Mouse (Mus musculus) CH12.LX (cell line): ENCODE results near the gene Ctla4. TPM values are rescaled to one million over a fixed set of nuclear protein-coding genes. Genes with fewer than 3 reads are reported as not detected.

Source experiments
- DNase-seq: peaks from one replicate; pipeline ENCODE4 v3.0.0-alpha.2; 2013; ENCODE audit errors: extremely low read depth
- H3K27ac ChIP-seq: 2 replicates; pipeline ENCODE4 v1.5.1; 2012; ENCODE audit warnings: low read depth, mild to moderate bottlenecking, control low read depth, moderate library complexity; ENCODE audit not compliant: insufficient read depth
- H3K27me3 ChIP-seq: replicated peaks from 2 replicates; pipeline ENCODE3; 2012; ENCODE audit warnings: inconsistent platforms
- H3K36me3 ChIP-seq, 2 experiments: replicated peaks in 1 of 2; 2 replicates each; pipeline versions ENCODE3 to v1.6.1; 2012; ENCODE audit warnings: inconsistent platforms in 1 of 2, low read length in 1 of 2, mild to moderate bottlenecking in 1 of 2, mixed read lengths in 1 of 2, moderate library complexity in 1 of 2; ENCODE audit not compliant: control insufficient read depth in 1 of 2, insufficient read depth in 1 of 2
- H3K4me1 ChIP-seq, 2 experiments: 2 replicates each; pipeline ENCODE4 v1.6.1; 2012; ENCODE audit warnings: inconsistent platforms in 1 of 2, moderate library complexity in 1 of 2; ENCODE audit not compliant: insufficient read depth in 2 of 2, control insufficient read depth in 1 of 2
- H3K4me2 ChIP-seq: 2 replicates; pipeline ENCODE4 v1.6.1; 2012; ENCODE audit warnings: low read depth, mild to moderate bottlenecking, control low read depth; ENCODE audit not compliant: poor library complexity, insufficient read depth, severe bottlenecking
- H3K4me3 ChIP-seq, 3 experiments: fragments of 150-350 bp in 1 of 3; sonication (generic) in 1 of 3; replicated peaks in 1 of 3; 2 replicates each; pipeline versions ENCODE3 to v1.5.1; 2011 to 2012; ENCODE audit warnings: low read depth in 2 of 3, low read length in 2 of 3, mild to moderate bottlenecking in 2 of 3, moderate library complexity in 2 of 3, control low read depth in 1 of 3, improper control_type of control experiment in 1 of 3, inconsistent platforms in 1 of 3, mixed read lengths in 1 of 3; ENCODE audit not compliant: poor library complexity in 1 of 3
- H3K79me2 ChIP-seq: replicated peaks from 2 replicates; pipeline ENCODE4 v1.6.1; 2012; ENCODE audit warnings: mild to moderate bottlenecking, moderate library complexity; ENCODE audit not compliant: control insufficient read depth, poor library complexity, insufficient read depth, severe bottlenecking; ENCODE audit errors: extremely low read depth
- H3K9ac ChIP-seq: 2 replicates; pipeline ENCODE4 v1.6.1; 2012; ENCODE audit warnings: low read depth, mild to moderate bottlenecking, control low read depth, moderate library complexity; ENCODE audit not compliant: insufficient read depth
- H3K9me3 ChIP-seq: replicated peaks from 2 replicates; pipeline ENCODE3; 2012; ENCODE audit warnings: low read length, inconsistent platforms, mixed read lengths
- BHLHE40 ChIP-seq: IDR thresholded peaks from 2 replicates; pipeline ENCODE4 v1.6.1; 2011; ENCODE audit warnings: mild to moderate bottlenecking, low read depth, low read length, improper control_type of control experiment
- CHD2 ChIP-seq: IDR thresholded peaks from 2 replicates; pipeline ENCODE4 v1.6.1; 2011; ENCODE audit warnings: low read length, improper control_type of control experiment
- CTCF ChIP-seq, 2 experiments: IDR thresholded peaks in 1 of 2; conservative IDR thresholded peaks in 1 of 2; 2 replicates each; pipeline ENCODE4 v1.5.1; 2011 to 2012; ENCODE audit warnings: low read depth in 2 of 2, low read length in 2 of 2, improper control_type of control experiment in 1 of 2, inconsistent platforms in 1 of 2, mild to moderate bottlenecking in 1 of 2, moderate library complexity in 1 of 2
- EP300 ChIP-seq: IDR thresholded peaks from 2 replicates; pipeline ENCODE4 v1.6.1; 2011; ENCODE audit warnings: low read length, improper control_type of control experiment
- ETS1 ChIP-seq: conservative IDR thresholded peaks from 2 replicates; pipeline ENCODE4 v1.6.1; 2012; ENCODE audit warnings: low read depth, mild to moderate bottlenecking, inconsistent platforms, low read length, improper control_type of control experiment, moderate library complexity
- IRF4 ChIP-seq: IDR thresholded peaks from 2 replicates; pipeline ENCODE4 v1.6.1; 2014; ENCODE audit warnings: low read depth, mild to moderate bottlenecking, inconsistent platforms, low read length, improper control_type of control experiment
- JUN ChIP-seq: IDR thresholded peaks from 2 replicates; pipeline ENCODE4 v1.6.1; 2011; ENCODE audit warnings: low read depth, mild to moderate bottlenecking, low read length, improper control_type of control experiment, moderate library complexity; ENCODE audit not compliant: insufficient read depth
- JUND ChIP-seq: conservative IDR thresholded peaks from 2 replicates; pipeline ENCODE4 v1.6.1; 2011; ENCODE audit warnings: low read depth, low read length, improper control_type of control experiment
- MAFK ChIP-seq: IDR thresholded peaks from 2 replicates; pipeline ENCODE4 v1.6.1; 2011; ENCODE audit warnings: low read length, improper control_type of control experiment; ENCODE audit not compliant: insufficient replicate concordance
- MAZ ChIP-seq: IDR thresholded peaks from 2 replicates; pipeline ENCODE4 v1.6.1; 2012; ENCODE audit warnings: low read depth, mild to moderate bottlenecking, inconsistent platforms, low read length, improper control_type of control experiment, moderate library complexity
- MEF2A ChIP-seq: IDR thresholded peaks from 2 replicates; pipeline ENCODE4 v1.6.1; 2014; ENCODE audit warnings: low read depth, mild to moderate bottlenecking, inconsistent platforms, low read length, improper control_type of control experiment, borderline replicate concordance
- MXI1 ChIP-seq: IDR thresholded peaks from 2 replicates; pipeline ENCODE4 v1.6.1; 2011; ENCODE audit warnings: mild to moderate bottlenecking, low read depth, low read length, improper control_type of control experiment
- MYC ChIP-seq: IDR thresholded peaks from 2 replicates; pipeline ENCODE4 v1.6.1; 2011; ENCODE audit warnings: low read depth, mild to moderate bottlenecking, improper control_type of control experiment, low read length
- POLR2AphosphoS2 ChIP-seq: IDR thresholded peaks from 2 replicates; pipeline ENCODE4 v1.6.1; 2011; ENCODE audit warnings: low read depth, low read length, improper control_type of control experiment
- RCOR1 ChIP-seq: conservative IDR thresholded peaks from 2 replicates; pipeline ENCODE4 v1.6.1; 2012; ENCODE audit warnings: low read depth, mild to moderate bottlenecking, inconsistent platforms, low read length, improper control_type of control experiment
- TCF12 ChIP-seq: IDR thresholded peaks from 2 replicates; pipeline ENCODE4 v1.6.1; 2014; ENCODE audit warnings: low read depth, mild to moderate bottlenecking, inconsistent platforms, low read length, improper control_type of control experiment
- USF2 ChIP-seq: conservative IDR thresholded peaks from 2 replicates; pipeline ENCODE4 v1.6.1; 2011; ENCODE audit warnings: low read depth, low read length, improper control_type of control experiment
- ZKSCAN1 ChIP-seq: IDR thresholded peaks from 2 replicates; pipeline ENCODE4 v1.6.1; 2012; ENCODE audit warnings: low read depth, inconsistent platforms, low read length, improper control_type of control experiment, borderline replicate concordance
- ZMIZ1 ChIP-seq: IDR thresholded peaks from 2 replicates; pipeline ENCODE4 v1.6.1; 2012; ENCODE audit warnings: low read depth, mild to moderate bottlenecking, inconsistent platforms, low read length, improper control_type of control experiment
- ZNF384 ChIP-seq: IDR thresholded peaks from 2 replicates; pipeline ENCODE4 v1.6.1; 2012; ENCODE audit warnings: low read depth, low read length, improper control_type of control experiment, inconsistent platforms
- dilution Hi-C: fragments of 300-500 bp; cut with MboI; formaldehyde crosslinking; loops from 2 replicates; pipeline ENCODE4 v1.14.3; 2020; ENCODE audit warnings: low sequenced_read_pairs; ENCODE audit not compliant: extremely low pct_unique_long_range_greater_than_20kb, extremely low pct_ligation_motif_present
- in situ Hi-C: fragments of 300-500 bp; cut with MboI; formaldehyde crosslinking; loops from 3 replicates; pipeline ENCODE4 v1.14.3; 2019; ENCODE audit warnings: low sequenced_read_pairs, low pct_ligation_motif_present, low pct_unique_long_range_greater_than_20kb, mixed read lengths
- polyA plus RNA-seq: library from polyadenylated mRNA; unstranded; fragments of >175 nt; gene quantifications from 2 replicates; pipeline ENCODE4 v1.2.1, GENCODE M21; 2012; ENCODE audit warnings: low read depth; ENCODE audit not compliant: insufficient read length
- total RNA-seq, 2 experiments: library from RNA; depleted of rRNA; stranded (reverse); fragments of 300-350 nt in 1 of 2; fragments of >200 nt in 1 of 2; gene quantifications; 2 replicates each; pipeline ENCODE4 v1.2.3; 2012 to 2014

The Ctla4 gene
- total and polyA plus RNA-seq, 3 experiments: 11.6 to 54.7 (median 53.7) TPM

GRCm38 (mm10) chr1:60899244-60899643 lies 12.4 kb downstream of the Ctla4 start (continued):
- TF ChIP-seq ZMIZ1 (no peak), MXI1 (no peak; the same call in 1 of the 2 replicates), IRF4 (peak; percentile 92), MYC (peak; percentile 87), CTCF (conservative IDR thresholded peaks at IDR 0.05 in 1 of 2, IDR thresholded peaks at IDR 0.05 in 1 of 2; ENCODE audit: low read depth in 2 of 2, low read length in 2 of 2) (no peak), ETS1 (peak; percentile 83)

GRCm38 (mm10) chr1:60902547-60902946 lies 15.7 kb downstream of the Ctla4 start:
- DNase-seq: peak; percentile 93
- Histone ChIP-seq H3K4me1 (peaks cover 31 to 64% of the 10 kb centered on the region in 2 experiments), H3K4me3 (no peak overlapping the region), H3K4me2 (peak overlapping the region; percentile 81), H3K27me3 (no peaks in the 10 kb centered on the region), H3K9me3 (peaks cover 10% of the 10 kb centered on the region), H3K27ac (peak overlapping the region; percentile 78), H3K9ac (no peak overlapping the region), H3K79me2 (no peaks in the 10 kb centered on the region), H3K36me3 (peaks cover 0 to 5% of the 10 kb centered on the region in 2 experiments)
- TF ChIP-seq RCOR1 (no peak), ZKSCAN1 (no peak), ZMIZ1 (0 out of 2 replicates have a peak, but pooled peaks have one; percentile 21), EP300 (peak; percentile 82), MEF2A (peak; percentile 86; the same call in 1 of the 2 replicates), MAZ (no peak), JUN (peak; percentile 80), POLR2AphosphoS2 (peak; percentile 0; the same call in 1 of the 2 replicates), MXI1 (no peak), TCF12 (peak; percentile 33; the same call in 1 of the 2 replicates), ZNF384 (no peak), CHD2 (peak; percentile 7; the same call in 1 of the 2 replicates), JUND (peak; percentile 74), USF2 (no peak), BHLHE40 (peak; percentile 71; the same call in 1 of the 2 replicates), MYC (0 out of 2 replicates have a peak, but pooled peaks have one; percentile 8), ETS1 (peak; percentile 80), MAFK (peak; percentile 93)
- dilution Hi-C loops (no loop called here), in situ Hi-C loops (loop anchor here (5.0 kb wide), 1 partner anchor 35 kb away; no protein-coding TSS in a partner anchor)
